Mouse (Mus musculus): Measurements from ENCODE around the gene Actn1.

GRCm38 (mm10) chr12:80229010-80229800 is 31.0 kb downstream of the Actn1 start:
- no peak for TF ChIP-seq CTCF (IDR thresholded peaks at IDR 0.05; ENCODE audit: low read depth)
- no peak for TF ChIP-seq EP300 (IDR thresholded peaks at IDR 0.05; ENCODE audit: low read depth)

Measured in heart, postnatal 0 days (tissue).